ENCODE assay signal across 8 mouse cellular contexts in the genomic region with DNA sequence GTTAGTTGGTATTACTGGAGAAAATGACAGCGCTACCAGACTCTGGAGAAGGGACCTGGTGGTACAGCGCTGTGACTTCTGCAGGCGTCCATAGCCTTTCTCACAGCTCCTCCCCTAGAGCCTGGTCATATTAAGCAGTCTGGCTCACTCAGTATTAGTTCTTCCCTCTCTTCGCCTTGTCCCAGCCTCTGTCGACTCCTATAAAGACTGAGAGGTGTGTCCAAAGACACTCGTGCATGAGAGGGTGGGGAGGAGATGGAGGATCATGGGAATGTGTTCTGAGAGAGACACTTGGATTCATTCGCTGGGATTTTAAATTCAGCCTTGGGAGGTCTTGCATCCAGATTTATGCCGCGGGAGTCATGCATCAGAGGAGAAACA. TPM values are rescaled to one million over a fixed set of nuclear protein-coding genes. Genes with fewer than 3 reads are reported as not detected.
A peak's percentile ranks its signal among the peaks of the same experiment; 100 is the strongest.
DNase-seq lines count a peak whose midpoint lies in the region; ATAC-seq and TF ChIP-seq lines count a peak whose summit lies in the region.

No protein-coding gene starts in this region.

- H3K4me2 ChIP-seq in embryonic facial prominence, embryonic 14.5 days (ENCODE audit: low read depth, low read length): peak overlapping the region; percentile 68
- peak overlapping the region; percentile 80 for H3K4me2 ChIP-seq in intestine, postnatal 0 days (replicated peaks; ENCODE audit: low read depth)

- H3K27me3 ChIP-seq in embryonic facial prominence, embryonic 14.5 days (replicated peaks; ENCODE audit: control insufficient read depth, insufficient read depth, low read length): no peaks in the 10 kb centered on the region
- no peaks in the 10 kb centered on the region for H3K27me3 ChIP-seq in intestine, postnatal 0 days (replicated peaks; ENCODE audit: control insufficient read depth, insufficient read depth, low read length)

- H3K9me3 ChIP-seq in embryonic facial prominence, embryonic 14.5 days (ENCODE audit: control insufficient read depth, low read length): no peaks in the 10 kb centered on the region
- H3K9me3 ChIP-seq in intestine, postnatal 0 days (ENCODE audit: control insufficient read depth): no peaks in the 10 kb centered on the region

- no peak overlapping the region; the same call in 1 of the 2 replicates for H3K27ac ChIP-seq in embryonic facial prominence, embryonic 14.5 days (replicated peaks; ENCODE audit: low read depth, low read length)
- peak overlapping the region; percentile 85 for H3K27ac ChIP-seq in intestine, postnatal 0 days (ENCODE audit: low read depth, low read length)

- ATAC-seq in embryonic facial prominence, embryonic 14.5 days (ENCODE audit: low read depth): peak; percentile 42; the same call in 1 of the 2 replicates
- peak; percentile 46; the same call in 1 of the 2 replicates for ATAC-seq in intestine, postnatal 0 days

- 4% methylated on average over 9 of the region's 9 CpGs for WGBS in embryonic facial prominence, embryonic 14.5 days
- 5% methylated on average over 9 of the region's 9 CpGs for WGBS in intestine, postnatal 0 days

- peaks cover 6% of the 10 kb centered on the region; the same call in 1 of the 2 replicates for H3K4me1 ChIP-seq in embryonic facial prominence, embryonic 14.5 days (ENCODE audit: control insufficient read depth, insufficient read depth, low read length)
- H3K4me1 ChIP-seq in intestine, postnatal 0 days (replicated peaks; ENCODE audit: control insufficient read depth, insufficient read depth, low read length): no peaks in the 10 kb centered on the region; the same call in 1 of the 2 replicates

- peak overlapping the region; percentile 91 for H3K4me3 ChIP-seq in embryonic facial prominence, embryonic 14.5 days (ENCODE audit: low read depth, low read length)
- H3K4me3 ChIP-seq in intestine, postnatal 0 days (ENCODE audit: low read depth, low read length): peak overlapping the region; percentile 94

- H3K36me3 ChIP-seq in embryonic facial prominence, embryonic 14.5 days (ENCODE audit: control insufficient read depth, insufficient read depth, low read length): peaks cover 33% of the 10 kb centered on the region
- peaks cover 26% of the 10 kb centered on the region for H3K36me3 ChIP-seq in intestine, postnatal 0 days (ENCODE audit: control insufficient read depth, insufficient read depth)

- DNase-seq in kidney, adult 11 months: peak; percentile 45
- DNase-seq in kidney, postnatal 10 days: no peak
- peak; percentile 31 for DNase-seq in MEL-GATA-1-ER (ENCODE audit: extremely low read depth, low read depth)
- peak; percentile 31 for DNase-seq in embryonic facial prominence, embryonic 14.5 days (ENCODE audit: low spot score)
- DNase-seq in lung, postnatal 36 days: peak; percentile 18
- DNase-seq in thymus, postnatal 25 days: no peak
- no peak for DNase-seq in gastrocnemius, adult 8-10 months (ENCODE audit: low spot score in 2 of 2)

- peak overlapping the region; percentile 90 for H3K9ac ChIP-seq in embryonic facial prominence, embryonic 14.5 days (ENCODE audit: low read depth, low read length)
- H3K9ac ChIP-seq in intestine, postnatal 0 days (ENCODE audit: low read depth, low read length): peak overlapping the region; percentile 78

- no peak for TF ChIP-seq CTCF in intestine, postnatal 0 days (IDR thresholded peaks at IDR 0.05; ENCODE audit: low read depth)

RNA-seq across cellular contexts. Expression of gene Coa6, which starts 0.6 kb away (rescaled TPM):
- polyA plus RNA-seq in embryonic facial prominence, embryonic 14.5 days (2014; fragmentation: Nextera tagmentation; extraction: Ambion mirVana): 45.5 and 49.5 TPM in 2 replicates
- polyA plus RNA-seq in intestine, postnatal 0 days (2015; fragmentation: Nextera tagmentation; extraction: Ambion mirVana): 78.6 and 82.6 TPM in 2 replicates
- total RNA-seq in gastrocnemius, adult 8-10 months (2022): 10 to 100 TPM; 21.9 to 25.0 (median 23.5) TPM

RNA-seq across cellular contexts. Expression of gene Tarbp1, which starts 52.0 kb away (rescaled TPM):
- 3.2 and 3.5 TPM in 2 replicates for polyA plus RNA-seq in embryonic facial prominence, embryonic 14.5 days (2014; fragmentation: Nextera tagmentation; extraction: Ambion mirVana)
- polyA plus RNA-seq in intestine, postnatal 0 days (2015; fragmentation: Nextera tagmentation; extraction: Ambion mirVana): 0.99 and 1.2 TPM in 2 replicates
- total RNA-seq in gastrocnemius, adult 8-10 months (2022): 1 to 10 TPM; 4.7 to 6.1 (median 5.4) TPM

Comparison
In these comparisons a context has a peak if more than half of its experiments do, and no peak if none do; other contexts are left out.
1. DNase-seq: peak in kidney, adult 11 months (single experiment), MEL-GATA-1-ER (single experiment), embryonic facial prominence, embryonic 14.5 days (single experiment) and lung, postnatal 36 days (single experiment); none in kidney, postnatal 10 days (single experiment), thymus, postnatal 25 days (single experiment) and gastrocnemius, adult 8-10 months (0 of 2).